In the genomic region with DNA sequence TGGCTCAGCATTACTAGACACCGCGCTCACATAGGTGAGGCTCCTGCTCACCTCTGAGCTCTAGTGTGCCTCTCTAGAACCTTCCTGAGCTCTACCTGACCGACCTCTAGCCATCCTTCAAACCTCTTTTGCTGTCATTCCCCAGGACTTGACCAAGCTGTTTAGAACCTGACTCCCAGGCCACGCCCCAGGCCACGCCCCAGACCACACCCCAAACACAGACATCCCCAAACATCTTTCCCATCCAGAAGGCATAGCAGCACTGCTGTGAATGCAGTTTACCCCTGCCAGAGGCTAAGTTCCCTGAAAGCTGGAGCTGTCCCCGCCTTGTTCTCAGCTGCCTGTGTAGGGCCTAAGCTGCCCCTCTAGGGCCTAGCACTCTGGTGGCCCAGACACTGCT, we compare ENCODE assay signal across 33 mouse cellular contexts. TPM values are rescaled to one million over a fixed set of nuclear protein-coding genes. Genes with fewer than 3 reads are reported as not detected.
DNase-seq lines count a peak whose midpoint lies in the region; ATAC-seq and TF ChIP-seq lines count a peak whose summit lies in the region.
"Had no signal": no experiment of that assay in that cellular context is flagged by ENCODE, and none has a peak within 500 bp of the region (broad histone marks: within the 10 kb centered on the region; RNA-seq: fewer than 3 reads in every experiment).

No protein-coding gene starts in this region.

- TF ChIP-seq EP300 in stomach, postnatal 0 days (optimal IDR thresholded peaks at IDR 0.05): no peak

- 0 out of 2 replicates have a peak, but pooled peaks have one; percentile 9 for ATAC-seq in stomach, embryonic 16.5 days (ENCODE audit: insufficient read depth, low FRiP score)
- ATAC-seq in stomach, postnatal 0 days (ENCODE audit: low FRiP score, low TSS enrichment): no peak
- ATAC-seq in liver, embryonic 12.5 days: peak; percentile 62
- ATAC-seq in megakaryocyte-erythroid progenitor cell, adult 5-6 weeks (replicated peaks; ENCODE audit: low FRiP score, low TSS enrichment, poor library complexity, severe bottlenecking): peak; percentile 58; the same call in 1 of the 2 replicates
- ATAC-seq in granulocyte monocyte progenitor cell, adult 5-6 weeks (replicated peaks; ENCODE audit: poor library complexity, severe bottlenecking): no peak
- no peak for ATAC-seq in midbrain, postnatal 0 days (ENCODE audit: low FRiP score)
- no peak; the same call in 1 of the 2 replicates for ATAC-seq in heart, embryonic 12.5 days (ENCODE audit: insufficient number of reproducible peaks, low FRiP score)
- ATAC-seq: forebrain, embryonic 16.5 days; lung, postnatal 0 days; midbrain, embryonic 16.5 days had no signal

- TF ChIP-seq CTCF in stomach, postnatal 0 days (IDR thresholded peaks at IDR 0.05; ENCODE audit: low read depth): no peak
- TF ChIP-seq CTCF in midbrain, postnatal 0 days (IDR thresholded peaks at IDR 0.05): no peak

- 52% methylated on average over 6 of the region's 6 CpGs for WGBS in stomach, embryonic 16.5 days
- 56% methylated on average over 6 of the region's 6 CpGs for WGBS in stomach, postnatal 0 days
- WGBS in liver, embryonic 12.5 days (ENCODE audit: insufficient replicate concordance): 37% methylated on average over 6 of the region's 6 CpGs
- WGBS in midbrain, postnatal 0 days: 56% methylated on average over 6 of the region's 6 CpGs
- WGBS in heart, embryonic 12.5 days: 47% methylated on average over 6 of the region's 6 CpGs

- H3K4me1 ChIP-seq in stomach, embryonic 16.5 days (ENCODE audit: control insufficient read depth, insufficient read depth, low read length): no peaks in the 10 kb centered on the region
- no peaks in the 10 kb centered on the region for H3K4me1 ChIP-seq in stomach, postnatal 0 days (replicated peaks; ENCODE audit: control insufficient read depth, insufficient read depth)
- H3K4me1 ChIP-seq in liver, embryonic 12.5 days: peaks cover 27% of the 10 kb centered on the region
- H3K4me1 ChIP-seq in midbrain, postnatal 0 days (ENCODE audit: insufficient read depth, low read length): peaks cover 6% of the 10 kb centered on the region; the same call in 1 of the 2 replicates
- peaks cover 21% of the 10 kb centered on the region for H3K4me1 ChIP-seq in heart, embryonic 12.5 days (replicated peaks)

- no peak overlapping the region for H3K4me2 ChIP-seq in stomach, embryonic 16.5 days (ENCODE audit: low read depth, low read length)
- no peak overlapping the region for H3K4me2 ChIP-seq in stomach, postnatal 0 days (replicated peaks; ENCODE audit: low read depth)
- H3K4me2 ChIP-seq in liver, embryonic 12.5 days: no peak overlapping the region
- no peak overlapping the region for H3K4me2 ChIP-seq in midbrain, postnatal 0 days (ENCODE audit: low read depth, low read length, poor library complexity, severe bottlenecking)
- no peak overlapping the region for H3K4me2 ChIP-seq in heart, embryonic 12.5 days
- H3K4me2 ChIP-seq: hindbrain, embryonic 12.5 days; limb, embryonic 13.5 days; neural tube, embryonic 12.5 days; stomach, embryonic 15.5 days had no signal

- no peak for DNase-seq in stomach, postnatal 0 days (ENCODE audit: low spot score)
- DNase-seq in R1 (ENCODE audit: low read depth, low spot score): peak; percentile 34
- DNase-seq in midbrain, postnatal 0 days (ENCODE audit: low spot score): no peak
- DNase-seq: adrenal gland, postnatal 14 days; B cell, adult 2 months; cerebellum, adult 2 months; cerebellum, postnatal 14 days; gastrocnemius, adult 2 months; gastrocnemius, postnatal 36 days; heart, postnatal 14 days; kidney, adult 9 months; kidney, postnatal 14 days; layer of hippocampus, adult 9-11 months; right cerebral cortex, adult 18-20 months; thymus, adult 18-20 months; thymus, postnatal 25 days had no signal

- no peaks in the 10 kb centered on the region for H3K9me3 ChIP-seq in stomach, embryonic 16.5 days (replicated peaks; ENCODE audit: control insufficient read depth, low read length)
- H3K9me3 ChIP-seq in stomach, postnatal 0 days (ENCODE audit: control insufficient read depth, low read length): no peaks in the 10 kb centered on the region
- no peaks in the 10 kb centered on the region for H3K9me3 ChIP-seq in liver, embryonic 12.5 days (replicated peaks)
- H3K9me3 ChIP-seq in midbrain, postnatal 0 days (ENCODE audit: low read length): no peaks in the 10 kb centered on the region
- no peaks in the 10 kb centered on the region for H3K9me3 ChIP-seq in heart, embryonic 12.5 days (replicated peaks)
- H3K9me3 ChIP-seq: hindbrain, embryonic 12.5 days; limb, embryonic 13.5 days; midbrain, embryonic 10.5 days; neural tube, embryonic 12.5 days; stomach, embryonic 15.5 days had no signal

- no peaks in the 10 kb centered on the region for H3K27me3 ChIP-seq in stomach, embryonic 16.5 days (ENCODE audit: control insufficient read depth, insufficient read depth, low read length)
- H3K27me3 ChIP-seq in stomach, postnatal 0 days (ENCODE audit: control insufficient read depth, insufficient read depth, low read length): no peaks in the 10 kb centered on the region
- peaks cover 6% of the 10 kb centered on the region; the same call in 1 of the 2 replicates for H3K27me3 ChIP-seq in liver, embryonic 12.5 days (replicated peaks)
- H3K27me3 ChIP-seq in midbrain, postnatal 0 days (ENCODE audit: insufficient read depth, low read length): no peaks in the 10 kb centered on the region
- H3K27me3 ChIP-seq in heart, embryonic 12.5 days (replicated peaks): 0 out of 2 replicates have a peak, but pooled peaks cover 7% of the 10 kb centered on the region
- H3K27me3 ChIP-seq: hindbrain, embryonic 12.5 days; limb, embryonic 13.5 days; neural tube, embryonic 12.5 days; stomach, embryonic 15.5 days had no signal

- no peaks in the 10 kb centered on the region for H3K36me3 ChIP-seq in stomach, embryonic 16.5 days (ENCODE audit: control insufficient read depth, insufficient read depth, low read length)
- H3K36me3 ChIP-seq in stomach, postnatal 0 days (ENCODE audit: control insufficient read depth, insufficient read depth, low read length): no peaks in the 10 kb centered on the region
- H3K36me3 ChIP-seq in liver, embryonic 12.5 days: no peaks in the 10 kb centered on the region
- H3K36me3 ChIP-seq in midbrain, postnatal 0 days (ENCODE audit: insufficient read depth, low read length): no peaks in the 10 kb centered on the region
- no peaks in the 10 kb centered on the region for H3K36me3 ChIP-seq in heart, embryonic 12.5 days
- H3K36me3 ChIP-seq: hindbrain, embryonic 12.5 days; limb, embryonic 13.5 days; midbrain, embryonic 10.5 days; neural tube, embryonic 12.5 days; stomach, embryonic 15.5 days had no signal

- no peak overlapping the region for H3K9ac ChIP-seq in stomach, embryonic 16.5 days (ENCODE audit: low read length)
- no peak overlapping the region for H3K9ac ChIP-seq in stomach, postnatal 0 days (ENCODE audit: low read length)
- H3K9ac ChIP-seq in liver, embryonic 12.5 days: no peak overlapping the region
- no peak overlapping the region for H3K9ac ChIP-seq in midbrain, postnatal 0 days (replicated peaks; ENCODE audit: low read length, poor library complexity, severe bottlenecking)
- H3K9ac ChIP-seq in heart, embryonic 12.5 days: no peak overlapping the region
- H3K9ac ChIP-seq: hindbrain, embryonic 12.5 days; limb, embryonic 13.5 days; neural tube, embryonic 12.5 days; stomach, embryonic 15.5 days had no signal

- H3K27ac ChIP-seq in stomach, embryonic 16.5 days (ENCODE audit: low read length): no peak overlapping the region
- H3K27ac ChIP-seq in stomach, postnatal 0 days (replicated peaks): no peak overlapping the region
- no peak overlapping the region for H3K27ac ChIP-seq in liver, embryonic 12.5 days
- H3K27ac ChIP-seq in midbrain, postnatal 0 days (ENCODE audit: low read depth, low read length): no peak overlapping the region
- no peak overlapping the region for H3K27ac ChIP-seq in heart, embryonic 12.5 days (ENCODE audit: poor library complexity, severe bottlenecking)
- H3K27ac ChIP-seq: gastrocnemius, adult 2 months; hindbrain, embryonic 12.5 days; hindbrain, postnatal 0 days; limb, embryonic 13.5 days; macrophage; neural tube, embryonic 12.5 days; stomach, embryonic 15.5 days had no signal

- no peak overlapping the region for H3K4me3 ChIP-seq in stomach, embryonic 16.5 days (replicated peaks; ENCODE audit: low read length)
- no peak overlapping the region for H3K4me3 ChIP-seq in stomach, postnatal 0 days (ENCODE audit: low read depth, low read length)
- no peak overlapping the region for H3K4me3 ChIP-seq in liver, embryonic 12.5 days
- no peak overlapping the region for H3K4me3 ChIP-seq in midbrain, postnatal 0 days (ENCODE audit: low read depth, low read length)
- H3K4me3 ChIP-seq in heart, embryonic 12.5 days: no peak overlapping the region
- H3K4me3 ChIP-seq: erythroblast, embryonic 14.5 days; gastrocnemius, adult 2 months; hindbrain, embryonic 12.5 days; limb, embryonic 13.5 days; midbrain, embryonic 10.5 days; myocyte; neural tube, embryonic 12.5 days; stomach, embryonic 15.5 days had no signal

RNA-seq across cellular contexts. Expression of a gene that starts 10.4 kb away (rescaled TPM):
- 2.2 and 2.3 TPM in 2 replicates for polyA plus RNA-seq in stomach, embryonic 16.5 days (2015; fragmentation: Nextera tagmentation; extraction: Ambion mirVana)
- 0.29 and 0.36 TPM in 2 replicates for polyA plus RNA-seq in stomach, postnatal 0 days (2015; fragmentation: Nextera tagmentation; extraction: Ambion mirVana)
- polyA plus RNA-seq in liver, embryonic 12.5 days (2016; fragmentation: Nextera tagmentation; extraction: Ambion mirVana): 2.9 and 3.6 TPM in 2 replicates
- 13.7 and 21.6 TPM in 2 replicates for total RNA-seq in megakaryocyte-erythroid progenitor cell, adult 5-6 weeks (2014; fragmentation: Nextera tagmentation)
- 4.0 and 5.7 TPM in 2 replicates for total RNA-seq in megakaryocyte-erythroid progenitor cell, adult 5-6 weeks (2017)
- total RNA-seq in granulocyte monocyte progenitor cell, adult 5-6 weeks (2014; fragmentation: Nextera tagmentation): 10.8 and 12.4 TPM in 2 replicates
- total RNA-seq in granulocyte monocyte progenitor cell, adult 5-6 weeks (2017): 5.6 and 6.6 TPM in 2 replicates
- 156 and 160 TPM in 2 replicates for total RNA-seq in midbrain, postnatal 0 days (2014; rRNA removed)
- 28.1 and 32.1 TPM in 2 replicates for polyA plus RNA-seq in midbrain, postnatal 0 days (2015; fragmentation: Nextera tagmentation; extraction: Ambion mirVana)
- polyA plus RNA-seq in heart, embryonic 12.5 days (2016; fragmentation: Nextera tagmentation; extraction: Ambion mirVana): 3.3 and 3.4 TPM in 2 replicates

Comparison
In these comparisons a context has a peak if more than half of its experiments do, and no peak if none do; other contexts are left out.
1. ATAC-seq: peak in stomach, embryonic 16.5 days (single experiment), liver, embryonic 12.5 days (single experiment) and megakaryocyte-erythroid progenitor cell, adult 5-6 weeks (single experiment); none in stomach, postnatal 0 days (single experiment), granulocyte monocyte progenitor cell, adult 5-6 weeks (single experiment), midbrain, postnatal 0 days (single experiment) and heart, embryonic 12.5 days (single experiment).